Mouse (Mus musculus) small intestine, adult 2 months (tissue): ENCODE measurements around the gene Pecr.

Source experiments
- CTCF ChIP-seq: fragments of 200-500 bp; IDR thresholded peaks from 2 replicates; pipeline ENCODE4 v1.5.1; 2012; ENCODE audit warnings: low read depth, mild to moderate bottlenecking, control low read depth, inconsistent platforms, low read length, moderate library complexity, mixed read lengths; ENCODE audit not compliant: insufficient replicate concordance, insufficient read length; ENCODE audit errors: extremely low read depth
- POLR2A ChIP-seq: fragments of 200-500 bp; IDR thresholded peaks from 2 replicates; pipeline ENCODE4 v1.6.1; 2012; ENCODE audit warnings: low read depth, mild to moderate bottlenecking, control low read depth, inconsistent platforms, low read length, moderate library complexity

DNA sequence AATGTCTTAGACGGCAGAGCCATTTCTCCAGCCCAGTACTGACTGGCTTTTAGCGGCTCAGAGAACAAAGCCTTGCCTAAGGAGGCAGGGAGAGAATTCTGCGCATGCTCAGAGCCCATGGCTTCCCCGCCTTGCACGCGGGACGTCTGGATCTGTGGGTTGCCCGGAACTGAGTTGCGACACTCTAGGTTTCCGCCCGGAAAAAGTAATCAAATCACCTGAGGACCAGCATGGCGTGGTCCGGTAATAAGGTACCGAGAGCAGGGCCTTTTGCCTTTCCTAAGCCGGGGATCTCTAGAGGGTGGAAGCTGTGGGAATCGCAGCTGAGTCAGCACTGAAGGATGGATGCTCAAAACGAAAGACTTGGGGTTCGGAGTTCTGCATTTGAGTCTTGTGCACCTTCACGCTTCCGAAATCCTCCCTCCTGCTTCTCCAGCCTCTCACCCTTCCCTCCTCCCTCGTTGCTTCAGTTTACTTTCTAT, 23.2 kb upstream of the Pecr start, which contains the start of gene Xrcc5:
- TF ChIP-seq POLR2A (peak; percentile 61), CTCF (no peak)
